Mouse (Mus musculus) heart, adult 2 months (tissue): ENCODE results near the gene H1f0.

Experiments used
- CTCF ChIP-seq: fragments of 200-600 bp; IDR thresholded peaks from 2 replicates; pipeline ENCODE4 v1.8.1; 2022; ENCODE audit warnings: antibody characterized with exemption, mild to moderate bottlenecking, moderate library complexity
- EP300 ChIP-seq: fragments of 200-500 bp; IDR thresholded peaks from 2 replicates; pipeline ENCODE4 v1.6.1; 2011; ENCODE audit warnings: low read depth, low read length, control low read depth; ENCODE audit not compliant: insufficient read depth
- POLR2A ChIP-seq: fragments of 200-500 bp; IDR thresholded peaks from 2 replicates; pipeline ENCODE4 v1.6.1; 2011; ENCODE audit warnings: mild to moderate bottlenecking, low read depth, low read length, control low read depth; ENCODE audit not compliant: insufficient read depth

GRCm38 (mm10) chr15:78980084-78980483 is 48.2 kb upstream of the H1f0 start:
- TF ChIP-seq POLR2A (no peak), CTCF (no peak), EP300 (no peak)
